Mouse (Mus musculus) spleen, adult 2 months (tissue): ENCODE data around the gene Fkbp11. TPM values are rescaled to one million over a fixed set of nuclear protein-coding genes. Genes with fewer than 3 reads are reported as not detected.

Experiments
- DNase-seq, 2 experiments: peaks; one replicate each; pipeline versions ENCODE4 v3.0.0 to v3.0.0-alpha.2; 2012 to 2021; ENCODE audit warnings: low spot score in 2 of 2, low read depth in 1 of 2
- H3K27ac ChIP-seq: fragments of 200-500 bp; 2 replicates; pipeline ENCODE4 v1.5.1; 2012; ENCODE audit warnings: low read length, inconsistent platforms; ENCODE audit not compliant: insufficient read depth
- H3K27me3 ChIP-seq: fragments of 200-500 bp; 2 replicates; pipeline ENCODE4 v1.6.1; 2012; ENCODE audit warnings: mild to moderate bottlenecking, moderate library complexity, low read length, inconsistent platforms; ENCODE audit not compliant: control insufficient read depth, insufficient read depth
- H3K36me3 ChIP-seq: fragments of 200-500 bp; 2 replicates; pipeline ENCODE4 v1.6.1; 2012; ENCODE audit warnings: mild to moderate bottlenecking, low read length, inconsistent platforms; ENCODE audit not compliant: control insufficient read depth, insufficient read depth
- H3K4me1 ChIP-seq: fragments of 200-500 bp; 2 replicates; pipeline ENCODE4 v1.6.1; 2011; ENCODE audit warnings: inconsistent platforms; ENCODE audit not compliant: control insufficient read depth, insufficient read depth, insufficient read length
- H3K4me3 ChIP-seq: fragments of 200-500 bp; 2 replicates; pipeline ENCODE4 v1.5.1; 2011; ENCODE audit warnings: mild to moderate bottlenecking, inconsistent platforms; ENCODE audit not compliant: insufficient read depth, insufficient read length; ENCODE audit errors: extremely low read depth
- CTCF ChIP-seq: fragments of 200-500 bp; IDR thresholded peaks from 2 replicates; pipeline ENCODE4 v1.5.1; 2011; ENCODE audit warnings: mild to moderate bottlenecking, inconsistent platforms; ENCODE audit not compliant: insufficient read depth, insufficient read length, insufficient replicate concordance; ENCODE audit errors: extremely low read depth
- POLR2A ChIP-seq: fragments of 200-500 bp; IDR thresholded peaks from 2 replicates; pipeline ENCODE4 v1.6.1; 2011; ENCODE audit warnings: low read depth, low read length, inconsistent platforms
- WGBS: fragments of 180-500 bp; shearing (Covaris S2); methylation state at CpG from one replicate; pipeline ENCODE4 v1.1.7; 2018; 5-methylcytosine and 5-hydroxymethylcytosine counted together
- polyA plus RNA-seq: library from polyadenylated mRNA; depleted of rRNA; stranded (reverse); fragments of >200 nt; gene quantifications from 2 replicates; pipeline ENCODE4 v1.2.3, GENCODE M21; 2012

The Fkbp11 gene
- polyA plus RNA-seq, 1 experiment, result 16.7 TPM

DNA sequence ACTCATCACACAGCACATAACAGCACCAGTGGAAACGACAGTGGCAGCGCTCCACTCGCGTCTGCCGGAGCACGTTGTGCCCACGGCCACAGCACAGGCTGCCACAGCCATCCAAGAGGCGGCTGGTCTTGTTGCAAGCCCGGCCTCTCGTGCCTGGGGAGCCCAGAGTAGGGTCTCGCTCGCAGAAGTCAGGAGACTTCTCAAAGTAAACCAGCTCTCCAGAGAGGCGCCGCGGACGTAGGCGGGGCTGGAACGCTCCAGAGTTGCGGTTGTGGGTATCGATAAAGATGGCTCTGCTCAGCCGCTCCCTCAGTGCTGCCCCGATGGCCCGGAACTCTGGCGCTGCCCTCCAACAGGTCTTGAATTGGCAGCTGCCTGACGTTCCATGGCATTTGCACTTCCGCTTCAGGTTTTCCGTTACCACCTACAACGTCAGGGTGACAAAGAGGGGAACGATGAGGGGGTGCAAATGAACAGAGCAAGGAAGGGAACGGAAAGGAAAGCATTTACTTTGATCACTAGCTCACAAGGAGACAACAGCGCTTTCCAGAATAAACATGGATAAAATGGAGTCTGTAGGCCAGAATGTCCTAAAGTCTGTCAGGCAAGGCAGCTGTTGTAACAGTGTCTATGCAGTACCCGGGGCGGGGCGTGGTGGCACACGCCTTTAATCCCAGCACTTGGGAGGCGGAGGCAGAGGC lies 44.7 kb upstream of the Fkbp11 start:
- 0 out of 2 replicates have a peak overlapping the region, but pooled peaks have one; percentile 4 for H3K27ac ChIP-seq
- WGBS, result 8% methylated on average over 36 of the region's 36 CpGs

GRCm38 (mm10) chr15:98771813-98772425 lies 43.9 kb upstream of the Fkbp11 start:
- TF ChIP-seq POLR2A (no peak), CTCF (no peak)
- Histone ChIP-seq H3K27me3 (peaks cover 12% of the 10 kb centered on the region), H3K4me1 (peaks cover 13% of the 10 kb centered on the region), H3K36me3 (no peaks in the 10 kb centered on the region), H3K27ac (0 out of 2 replicates have a peak overlapping the region, but pooled peaks have one; percentile 2), H3K4me3 (peak overlapping the region; percentile 43; the same call in 1 of the 2 replicates)
- 10% methylated on average over 12 of the region's 12 CpGs for WGBS
- DNase-seq, result no peak

More for the DNA sequence above, 44.7 kb upstream of the Fkbp11 start:
- Histone ChIP-seq H3K4me3 (peak overlapping the region; percentile 43), H3K27me3 (peaks cover 19% of the 10 kb centered on the region), H3K36me3 (no peaks in the 10 kb centered on the region), H3K4me1 (peaks cover 21% of the 10 kb centered on the region)
- TF ChIP-seq CTCF, result no peak
- no peak; the same call in 1 of the 2 replicates for TF ChIP-seq POLR2A
- DNase-seq, result peak; percentile 50 to 59

GRCm38 (mm10) chr15:98768259-98768658 lies 40.3 kb upstream of the Fkbp11 start:
- no peaks in the 10 kb centered on the region for H3K27me3 ChIP-seq
- H3K27ac ChIP-seq, result no peak overlapping the region
- H3K4me1 ChIP-seq, result peaks cover 2% of the 10 kb centered on the region
- no peak for TF ChIP-seq POLR2A
- no peaks in the 10 kb centered on the region for H3K36me3 ChIP-seq
- DNase-seq, result no peak
- no peak overlapping the region for H3K4me3 ChIP-seq
- WGBS, result 88% methylated on average over 5 of the region's 5 CpGs

GRCm38 (mm10) chr15:98765929-98766328 lies 37.9 kb upstream of the Fkbp11 start:
- H3K36me3 ChIP-seq, result no peaks in the 10 kb centered on the region
- H3K27ac ChIP-seq, result no peak overlapping the region
- H3K27me3 ChIP-seq, result no peaks in the 10 kb centered on the region
- 88% methylated on average over 4 of the region's 4 CpGs for WGBS
- peaks cover 6% of the 10 kb centered on the region for H3K4me1 ChIP-seq
- DNase-seq, result no peak
- TF ChIP-seq POLR2A (no peak), CTCF (no peak)
- H3K4me3 ChIP-seq, result no peak overlapping the region

DNA sequence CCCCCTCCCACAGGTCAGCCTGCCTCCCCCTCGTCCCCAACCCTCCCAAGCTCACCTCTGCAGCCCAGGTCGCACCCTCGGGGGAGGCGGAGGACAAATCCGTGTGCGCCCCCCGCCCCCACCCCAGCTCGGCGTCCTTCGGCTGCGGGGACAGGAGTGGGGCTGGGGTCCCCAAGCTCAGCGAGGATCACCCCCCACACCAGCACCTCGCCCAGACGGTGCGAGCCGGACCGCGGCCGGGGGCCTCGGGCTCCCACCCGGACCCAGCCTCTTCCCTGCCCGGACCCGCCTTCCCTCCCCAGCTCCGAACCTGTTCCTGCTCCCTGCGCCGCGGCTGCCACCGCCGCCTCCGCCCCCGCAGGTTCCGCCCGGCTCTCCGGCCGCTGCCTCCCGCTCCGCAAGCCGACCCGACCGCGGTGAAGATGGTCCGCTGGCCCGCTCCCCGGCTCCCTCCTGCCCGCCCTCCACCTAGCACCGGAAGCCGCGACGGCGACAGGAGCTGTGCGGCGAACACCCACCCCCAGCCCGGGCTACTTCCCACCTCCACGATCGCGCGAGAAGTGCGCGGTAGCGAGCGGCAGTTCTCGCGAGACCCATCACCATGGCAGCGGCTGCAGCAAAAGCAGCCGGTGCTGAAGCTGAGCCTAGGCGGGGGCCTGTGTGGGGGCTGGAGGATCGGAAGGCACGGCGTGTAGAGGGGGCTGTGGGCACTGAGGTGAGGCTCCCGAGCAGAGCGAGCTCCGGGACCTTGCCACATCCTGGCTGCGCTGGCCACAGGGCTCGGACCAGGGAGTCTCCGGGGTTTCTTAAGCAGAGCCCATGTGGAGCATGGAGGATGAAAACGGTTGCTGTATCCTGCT lies 34.9 kb upstream of the Fkbp11 start, which contains the start of gene Arf3:
Gene Arf3 (minus strand): TSS at position 545 of the 860 bp plus-strand sequence.
- Histone ChIP-seq H3K4me3 (peak within 1 kb of the TSS; percentile 92), H3K27me3 (no peaks in the 10 kb centered on the region), H3K27ac (peak within 1 kb of the TSS; percentile 81), H3K4me1 (peaks cover 6% of the 10 kb centered on the region), H3K36me3 (no peaks in the 10 kb centered on the region)
- WGBS, result 1% methylated on average over 61 of the region's 76 CpGs
- DNase-seq, result peak; percentile 85 to 98
- TF ChIP-seq CTCF (no peak), POLR2A (peak; percentile 79)

GRCm38 (mm10) chr15:98762201-98762621 lies 34.2 kb upstream of the Fkbp11 start:
- TF ChIP-seq POLR2A (no peak), CTCF (no peak)
- Histone ChIP-seq H3K27ac (peak overlapping the region; percentile 57), H3K27me3 (no peaks in the 10 kb centered on the region), H3K4me1 (peaks cover 6% of the 10 kb centered on the region), H3K36me3 (no peaks in the 10 kb centered on the region), H3K4me3 (peak overlapping the region; percentile 92)
- WGBS, result under 1% methylated on average over 23 of the region's 24 CpGs
- DNase-seq, result peak in 1 of 2 experiments; percentile 56
